Mouse (Mus musculus) stomach, embryonic 14.5 days (tissue): ENCODE measurements around the gene Lonrf2. TPM values are rescaled to one million over a fixed set of nuclear protein-coding genes. Genes with fewer than 3 reads are reported as not detected.

ENCODE experiments used
- ATAC-seq: fragments of 200-750 bp; cut with Nextera tagmentation; 2 replicates; pipeline ENCODE4 v1.8.0; 2017; ENCODE audit warnings: low read depth, moderate TSS enrichment; ENCODE audit not compliant: insufficient number of reproducible peaks, insufficient read depth, low FRiP score
- H3K27ac ChIP-seq: fragments of 300-500 bp; sonication (generic); 2 replicates; pipeline ENCODE4 v1.5.1; 2014; ENCODE audit warnings: mild to moderate bottlenecking, low read length, moderate library complexity, mixed read lengths
- H3K27me3 ChIP-seq: fragments of 300-500 bp; sonication (generic); 2 replicates; pipeline ENCODE4 v1.6.1; 2014; ENCODE audit warnings: low read length, control low read depth, mixed read lengths; ENCODE audit not compliant: control insufficient read depth, insufficient read depth
- H3K36me3 ChIP-seq: fragments of 300-500 bp; sonication (generic); 2 replicates; pipeline ENCODE4 v1.6.1; 2014; ENCODE audit warnings: mild to moderate bottlenecking, control low read depth, low read length, moderate library complexity, mixed read lengths; ENCODE audit not compliant: control insufficient read depth, insufficient read depth
- H3K4me1 ChIP-seq: fragments of 300-500 bp; sonication (generic); 2 replicates; pipeline ENCODE4 v1.6.1; 2014; ENCODE audit warnings: low read length, control low read depth, mixed read lengths; ENCODE audit not compliant: control insufficient read depth, insufficient read depth
- H3K4me2 ChIP-seq: fragments of 300-500 bp; sonication (generic); replicated peaks from 2 replicates; pipeline ENCODE4 v1.6.1; 2014; ENCODE audit warnings: low read depth, low read length, control low read depth
- H3K4me3 ChIP-seq: fragments of 300-500 bp; sonication (generic); 2 replicates; pipeline ENCODE4 v1.5.1; 2014; ENCODE audit warnings: low read depth, low read length, control low read depth
- H3K9ac ChIP-seq: fragments of 300-500 bp; sonication (generic); replicated peaks from 2 replicates; pipeline ENCODE4 v1.6.1; 2014; ENCODE audit warnings: low read depth, mild to moderate bottlenecking, control low read depth, low read length, moderate library complexity, mixed read lengths
- H3K9me3 ChIP-seq: fragments of 300-500 bp; sonication (generic); 2 replicates; pipeline ENCODE4 v1.6.1; 2016; ENCODE audit warnings: low read depth, low read length, control low read depth; ENCODE audit not compliant: control insufficient read depth
- WGBS: fragments of 180-500 bp; shearing (Covaris S2); extraction: QIAGEN DNeasy Blood & Tissue Kit; methylation state at CpG from one replicate; pipeline ENCODE4 v1.1.7; 2014; 5-methylcytosine and 5-hydroxymethylcytosine counted together
- polyA plus RNA-seq: library from polyadenylated mRNA; unstranded; fragments of >200 nt; fragmentation: Nextera tagmentation; extraction: Ambion mirVana; gene quantifications from 2 replicates; pipeline ENCODE4 v1.2.1, GENCODE M21; 2014

Lonrf2 gene
- polyA plus RNA-seq, 1 experiment from 2014 or later = 2.0 TPM

GRCm38 (mm10) chr1:38850650-38851049 lies 14.1 kb upstream of the Lonrf2 start:
- no peaks in the 10 kb centered on the region for H3K4me1 ChIP-seq
- ATAC-seq = no peak
- no peaks in the 10 kb centered on the region for H3K9me3 ChIP-seq
- H3K4me3 ChIP-seq = no peak overlapping the region
- no peaks in the 10 kb centered on the region for H3K36me3 ChIP-seq
- no peaks in the 10 kb centered on the region for H3K27me3 ChIP-seq
- no peak overlapping the region for H3K27ac ChIP-seq
- no peak overlapping the region for H3K4me2 ChIP-seq
- WGBS = 84% methylated on average over 2 of the region's 2 CpGs
- no peak overlapping the region for H3K9ac ChIP-seq

- Histone ChIP-seq H3K4me2 (no peak overlapping the region), H3K9me3 (no peaks in the 10 kb centered on the region), H3K27ac (no peak overlapping the region), H3K27me3 (no peaks in the 10 kb centered on the region), H3K4me1 (no peaks in the 10 kb centered on the region), H3K36me3 (no peaks in the 10 kb centered on the region), H3K4me3 (no peak overlapping the region), H3K9ac (no peak overlapping the region)
- no peak for ATAC-seq
- 93% methylated on average over 2 of the region's 2 CpGs for WGBS
These were observed 12.2 kb upstream of the Lonrf2 start for GRCm38 (mm10) chr1:38848451-38849289.

GRCm38 (mm10) chr1:38847975-38848374 lies 11.5 kb upstream of the Lonrf2 start:
- no peaks in the 10 kb centered on the region for H3K36me3 ChIP-seq
- H3K27me3 ChIP-seq = no peaks in the 10 kb centered on the region
- no peak overlapping the region for H3K4me3 ChIP-seq
- no peak for ATAC-seq
- H3K27ac ChIP-seq = no peak overlapping the region
- H3K4me1 ChIP-seq = no peaks in the 10 kb centered on the region
- 67% methylated on average over 11 of the region's 11 CpGs for WGBS
- H3K9me3 ChIP-seq = no peaks in the 10 kb centered on the region
- no peak overlapping the region for H3K9ac ChIP-seq
- no peak overlapping the region for H3K4me2 ChIP-seq

GRCm38 (mm10) chr1:38843275-38843674 lies 6.8 kb upstream of the Lonrf2 start:
- no peak for ATAC-seq
- WGBS = 79% methylated on average over 4 of the region's 4 CpGs
- no peaks in the 10 kb centered on the region for H3K4me1 ChIP-seq
- H3K9ac ChIP-seq = no peak overlapping the region
- H3K36me3 ChIP-seq = no peaks in the 10 kb centered on the region
- H3K9me3 ChIP-seq = no peaks in the 10 kb centered on the region
- H3K27me3 ChIP-seq = no peaks in the 10 kb centered on the region
- H3K4me3 ChIP-seq = no peak overlapping the region
- H3K27ac ChIP-seq = no peak overlapping the region
- no peak overlapping the region for H3K4me2 ChIP-seq

GRCm38 (mm10) chr1:38842861-38843260 lies 6.3 kb upstream of the Lonrf2 start:
- Histone ChIP-seq H3K9me3 (no peaks in the 10 kb centered on the region), H3K27ac (no peak overlapping the region), H3K36me3 (no peaks in the 10 kb centered on the region), H3K4me3 (no peak overlapping the region), H3K27me3 (no peaks in the 10 kb centered on the region), H3K4me2 (no peak overlapping the region), H3K4me1 (no peaks in the 10 kb centered on the region), H3K9ac (no peak overlapping the region)
- ATAC-seq = no peak
- 71% methylated on average over 1 of the region's 1 CpGs for WGBS

GRCm38 (mm10) chr1:38839944-38840343 lies 3.4 kb upstream of the Lonrf2 start:
- Histone ChIP-seq H3K36me3 (no peaks in the 10 kb centered on the region), H3K9me3 (no peaks in the 10 kb centered on the region), H3K4me3 (no peak overlapping the region), H3K4me2 (no peak overlapping the region), H3K4me1 (no peaks in the 10 kb centered on the region), H3K27ac (no peak overlapping the region), H3K9ac (no peak overlapping the region), H3K27me3 (no peaks in the 10 kb centered on the region)
- WGBS = 55% methylated on average over 1 of the region's 1 CpGs
- ATAC-seq = no peak

GRCm38 (mm10) chr1:38835568-38836476 lies 689 bp downstream of the Lonrf2 start:
- Histone ChIP-seq H3K9me3 (no peaks in the 10 kb centered on the region), H3K4me1 (no peaks in the 10 kb centered on the region), H3K27me3 (no peaks in the 10 kb centered on the region), H3K36me3 (no peaks in the 10 kb centered on the region), H3K9ac (peak overlapping the region; percentile 69), H3K4me2 (peak overlapping the region; percentile 99), H3K27ac (no peak overlapping the region), H3K4me3 (peak overlapping the region; percentile 65)
- WGBS = 2% methylated on average over 85 of the region's 103 CpGs
- peak; percentile 68; the same call in 1 of the 2 replicates for ATAC-seq

GRCm38 (mm10) chr1:38834899-38835298 lies 1.6 kb downstream of the Lonrf2 start:
- ATAC-seq = no peak
- Histone ChIP-seq H3K9me3 (no peaks in the 10 kb centered on the region), H3K9ac (no peak overlapping the region), H3K4me1 (no peaks in the 10 kb centered on the region), H3K27me3 (no peaks in the 10 kb centered on the region), H3K4me3 (no peak overlapping the region), H3K27ac (no peak overlapping the region), H3K36me3 (no peaks in the 10 kb centered on the region), H3K4me2 (peak overlapping the region; percentile 99)
- 35% methylated on average over 3 of the region's 3 CpGs for WGBS
